In the genomic region with DNA sequence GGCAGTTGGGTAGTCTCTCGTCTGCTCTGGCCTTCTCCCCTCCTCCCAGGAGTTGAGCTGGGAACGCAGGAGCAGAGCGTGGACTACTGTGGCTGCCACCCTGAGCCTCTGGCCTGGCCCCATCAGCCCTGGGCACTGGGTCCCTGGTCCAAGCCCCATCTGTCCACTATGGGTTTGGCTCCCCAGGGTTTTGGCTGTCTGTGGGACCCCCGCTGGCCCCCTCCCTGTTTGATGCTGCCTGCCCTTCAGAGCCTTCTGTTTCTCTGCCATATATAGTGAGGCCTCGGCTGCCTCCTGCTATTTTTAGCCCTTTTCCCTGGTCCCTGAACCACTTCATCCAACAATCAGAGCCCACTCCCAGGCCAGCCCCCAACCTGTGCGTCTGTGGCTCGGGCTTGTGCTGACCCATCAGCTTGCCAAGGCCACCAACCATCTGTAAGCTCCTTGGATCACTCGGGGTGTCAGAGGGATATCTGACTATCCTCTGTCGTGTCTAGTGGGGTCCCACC, we compare ENCODE assay signal across 13 mouse cellular contexts.
A peak's percentile ranks its signal among the peaks of the same experiment; 100 is the strongest.
DNase-seq lines count a peak whose midpoint lies in the region; ATAC-seq and TF ChIP-seq lines count a peak whose summit lies in the region.
"Had no signal": no experiment of that assay in that cellular context is flagged by ENCODE, and none has a peak within 500 bp of the region (broad histone marks: within the 10 kb centered on the region; RNA-seq: fewer than 3 reads in every experiment).

No protein-coding gene starts in this region.

- no peaks in the 10 kb centered on the region for H3K9me3 ChIP-seq in heart, embryonic 11.5 days (replicated peaks; ENCODE audit: control insufficient read depth, low read length)
- H3K9me3 ChIP-seq in kidney, postnatal 0 days (replicated peaks; ENCODE audit: low read length): no peaks in the 10 kb centered on the region
- no peaks in the 10 kb centered on the region for H3K9me3 ChIP-seq in hindbrain, embryonic 13.5 days
- H3K9me3 ChIP-seq in limb, embryonic 10.5 days (replicated peaks): no peaks in the 10 kb centered on the region
- H3K9me3 ChIP-seq: forebrain, embryonic 13.5 days; liver, embryonic 12.5 days had no signal

- DNase-seq in heart, postnatal 14 days: no peak
- no peak for DNase-seq in kidney, postnatal 0 days (ENCODE audit: low spot score)
- DNase-seq in kidney, postnatal 36 days: no peak
- DNase-seq in limb, embryonic 10.5 days (ENCODE audit: low spot score): no peak
- DNase-seq in frontal cortex, postnatal 36 days (ENCODE audit: low spot score in 2 of 2): no peak
- DNase-seq: cerebellum, adult 8-10 months; gastrocnemius, postnatal 10 days; kidney, adult 11 months had no signal

- H3K36me3 ChIP-seq in heart, embryonic 11.5 days (ENCODE audit: control insufficient read depth, insufficient read depth, low read length): no peaks in the 10 kb centered on the region
- H3K36me3 ChIP-seq in kidney, postnatal 0 days (ENCODE audit: insufficient read depth, low read length): peaks cover 9% of the 10 kb centered on the region; the same call in 1 of the 2 replicates
- H3K36me3 ChIP-seq in hindbrain, embryonic 13.5 days: 0 out of 2 replicates have a peak, but pooled peaks cover 2% of the 10 kb centered on the region
- no peaks in the 10 kb centered on the region for H3K36me3 ChIP-seq in limb, embryonic 10.5 days
- H3K36me3 ChIP-seq: liver, embryonic 12.5 days had no signal

- H3K27ac ChIP-seq in heart, embryonic 11.5 days (ENCODE audit: low read depth, low read length): peak overlapping the region; percentile 97
- no peak overlapping the region for H3K27ac ChIP-seq in kidney, postnatal 0 days
- peak overlapping the region; percentile 76 for H3K27ac ChIP-seq in hindbrain, embryonic 13.5 days
- peak overlapping the region; percentile 50; the same call in 1 of the 2 replicates for H3K27ac ChIP-seq in limb, embryonic 10.5 days
- H3K27ac ChIP-seq: forebrain, embryonic 13.5 days; liver, embryonic 12.5 days; macrophage had no signal

- no peak overlapping the region for H3K4me3 ChIP-seq in heart, embryonic 11.5 days (ENCODE audit: low read depth, low read length)
- no peak overlapping the region for H3K4me3 ChIP-seq in kidney, postnatal 0 days (replicated peaks; ENCODE audit: low read depth, low read length)
- no peak overlapping the region for H3K4me3 ChIP-seq in hindbrain, embryonic 13.5 days
- H3K4me3 ChIP-seq in limb, embryonic 10.5 days: no peak overlapping the region
- H3K4me3 ChIP-seq: forebrain, embryonic 13.5 days; liver, embryonic 12.5 days had no signal

- peak overlapping the region; percentile 44 for H3K4me2 ChIP-seq in heart, embryonic 11.5 days
- no peak overlapping the region for H3K4me2 ChIP-seq in kidney, postnatal 0 days (ENCODE audit: low read length)
- H3K4me2 ChIP-seq in hindbrain, embryonic 13.5 days: no peak overlapping the region
- H3K4me2 ChIP-seq: forebrain, embryonic 13.5 days; liver, embryonic 12.5 days had no signal

- peak overlapping the region; percentile 72 for H3K9ac ChIP-seq in heart, embryonic 11.5 days (ENCODE audit: low read depth, low read length)
- H3K9ac ChIP-seq in kidney, postnatal 0 days (ENCODE audit: low read depth, low read length): 0 out of 2 replicates have a peak overlapping the region, but pooled peaks have one; percentile 4
- H3K9ac ChIP-seq in hindbrain, embryonic 13.5 days: peak overlapping the region; percentile 46; the same call in 1 of the 2 replicates
- H3K9ac ChIP-seq: forebrain, embryonic 13.5 days; liver, embryonic 12.5 days had no signal

- 30% methylated on average over 9 of the region's 9 CpGs for WGBS in heart, embryonic 11.5 days (ENCODE audit: insufficient replicate concordance)
- WGBS in kidney, postnatal 0 days: 70% methylated on average over 9 of the region's 9 CpGs
- 57% methylated on average over 9 of the region's 9 CpGs for WGBS in hindbrain, embryonic 13.5 days
- WGBS in limb, embryonic 10.5 days: 52% methylated on average over 9 of the region's 9 CpGs

- H3K4me1 ChIP-seq in heart, embryonic 11.5 days (ENCODE audit: control insufficient read depth, insufficient read depth, low read length): peaks cover 85% of the 10 kb centered on the region
- H3K4me1 ChIP-seq in kidney, postnatal 0 days (replicated peaks; ENCODE audit: insufficient read depth, low read length): peaks cover 33% of the 10 kb centered on the region
- H3K4me1 ChIP-seq in hindbrain, embryonic 13.5 days (replicated peaks): peaks cover 74% of the 10 kb centered on the region
- peaks cover 75% of the 10 kb centered on the region for H3K4me1 ChIP-seq in limb, embryonic 10.5 days

- ATAC-seq in heart, embryonic 11.5 days (replicated peaks; ENCODE audit: insufficient number of reproducible peaks, low FRiP score, low TSS enrichment): 0 out of 2 replicates have a peak, but pooled peaks have one; percentile 28
- no peak for ATAC-seq in kidney, postnatal 0 days (replicated peaks; ENCODE audit: low FRiP score, low read depth)
- ATAC-seq in hindbrain, embryonic 13.5 days (ENCODE audit: low FRiP score): no peak
- ATAC-seq: forebrain, embryonic 13.5 days; liver, embryonic 12.5 days had no signal

- intact Hi-C loops in heart, postnatal 14 days (cut with DNase I): no loop called here

- TF ChIP-seq CTCF in kidney, postnatal 0 days (IDR thresholded peaks at IDR 0.05; ENCODE audit: low read depth): no peak

- no peaks in the 10 kb centered on the region for H3K27me3 ChIP-seq in heart, embryonic 11.5 days (ENCODE audit: control insufficient read depth, insufficient read depth, low read length)
- no peaks in the 10 kb centered on the region for H3K27me3 ChIP-seq in kidney, postnatal 0 days (ENCODE audit: insufficient read depth, low read length)
- H3K27me3 ChIP-seq in hindbrain, embryonic 13.5 days: peaks cover 68% of the 10 kb centered on the region
- H3K27me3 ChIP-seq in limb, embryonic 10.5 days (ENCODE audit: low read depth, poor library complexity, severe bottlenecking): peaks cover 71% of the 10 kb centered on the region

Comparison
In these comparisons a context has a peak if more than half of its experiments do, and no peak if none do; other contexts are left out.
1. H3K9ac ChIP-seq: peak in every context shown above with its lines; median percentile 72 in heart, embryonic 11.5 days; 46 in hindbrain, embryonic 13.5 days; 4 in kidney, postnatal 0 days.